Mouse (Mus musculus) liver, postnatal 0 days (tissue): ENCODE data around the gene Fscn3. TPM values are rescaled to one million over a fixed set of nuclear protein-coding genes. Genes with fewer than 3 reads are reported as not detected.

Source experiments
- ATAC-seq: fragments of 200-750 bp; cut with Nextera tagmentation; 2 replicates; pipeline ENCODE4 v1.8.0; 2017; ENCODE audit warnings: mild to moderate bottlenecking, moderate library complexity
- DNase-seq: peaks from one replicate; pipeline ENCODE4 v3.0.0-alpha.2; 2016
- H3K27ac ChIP-seq: fragments of 300-500 bp; sonication (generic); 2 replicates; pipeline ENCODE4 v1.5.1; 2014; ENCODE audit warnings: antibody characterized with exemption, moderate library complexity, mild to moderate bottlenecking, low read depth
- H3K27me3 ChIP-seq: fragments of 300-500 bp; sonication (generic); 2 replicates; pipeline ENCODE4 v1.6.1; 2014; ENCODE audit warnings: low read length, control low read depth, mixed read lengths; ENCODE audit not compliant: insufficient read depth
- H3K36me3 ChIP-seq: fragments of 300-500 bp; sonication (generic); replicated peaks from 2 replicates; pipeline ENCODE4 v1.6.1; 2014; ENCODE audit warnings: mild to moderate bottlenecking, control low read depth, low read length, moderate library complexity, mixed read lengths; ENCODE audit not compliant: insufficient read depth
- H3K4me1 ChIP-seq: fragments of 300-500 bp; sonication (generic); 2 replicates; pipeline ENCODE4 v1.6.1; 2014; ENCODE audit warnings: antibody characterized with exemption, mild to moderate bottlenecking, control low read depth; ENCODE audit not compliant: insufficient read depth
- H3K4me2 ChIP-seq: fragments of 300-500 bp; sonication (generic); 2 replicates; pipeline ENCODE4 v1.6.1; 2014; ENCODE audit warnings: low read depth, mild to moderate bottlenecking, low read length, moderate library complexity, mixed read lengths
- H3K4me3 ChIP-seq: fragments of 300-500 bp; sonication (generic); 2 replicates; pipeline ENCODE4 v1.5.1; 2014; ENCODE audit warnings: low read depth, low read length
- H3K9ac ChIP-seq: fragments of 300-500 bp; sonication (generic); replicated peaks from 2 replicates; pipeline ENCODE4 v1.6.1; 2014; ENCODE audit warnings: mild to moderate bottlenecking, moderate library complexity
- H3K9me3 ChIP-seq: fragments of 300-500 bp; sonication (generic); 2 replicates; pipeline ENCODE4 v1.6.1; 2016; ENCODE audit warnings: mild to moderate bottlenecking, control low read depth, low read length, mixed read lengths
- CTCF ChIP-seq: sonication (generic); IDR thresholded peaks from 2 replicates; pipeline ENCODE4 v1.5.1; 2016; ENCODE audit warnings: antibody characterized with exemption, low read depth
- EP300 ChIP-seq: IDR thresholded peaks from 2 replicates; pipeline ENCODE4 v1.6.1; 2016; ENCODE audit warnings: antibody characterized with exemption, low read depth, mild to moderate bottlenecking
- WGBS: fragments of 180-500 bp; shearing (Covaris S2); extraction: QIAGEN DNeasy Blood & Tissue Kit; methylation state at CpG from one replicate; pipeline ENCODE4 v1.1.7; 2014; ENCODE audit not compliant: insufficient replicate concordance; 5-methylcytosine and 5-hydroxymethylcytosine counted together
- polyA plus RNA-seq: library from polyadenylated mRNA; unstranded; fragments of >200 nt; fragmentation: Nextera tagmentation; extraction: Ambion mirVana; gene quantifications from 2 replicates; pipeline ENCODE4 v1.2.1, GENCODE M21; 2015

Fscn3 gene
- polyA plus RNA-seq, 1 experiment from 2014 or later: 0.06 TPM

- no peak for DNase-seq
- no peak for TF ChIP-seq EP300
- TF ChIP-seq CTCF: no peak
- Histone ChIP-seq H3K36me3 (no peaks in the 10 kb centered on the region), H3K4me2 (peak within 1 kb of the TSS; percentile 73), H3K4me3 (peak within 1 kb of the TSS; percentile 47), H3K4me1 (0 out of 2 replicates have a peak, but pooled peaks cover 3% of the 10 kb centered on the region), H3K27me3 (peaks cover 30% of the 10 kb centered on the region), H3K9ac (peak within 1 kb of the TSS; percentile 32; the same call in 1 of the 2 replicates), H3K9me3 (peaks cover 4% of the 10 kb centered on the region; the same call in 1 of the 2 replicates), H3K27ac (no peak within 1 kb of the TSS)
- ATAC-seq: no peak
- WGBS: under 1% methylated on average over 33 of the region's 33 CpGs
Observed at GRCm38 (mm10) chr6:28397681-28398203, 29.8 kb upstream of the Fscn3 start, which contains the start of gene Zfp800. Zfp800 (minus strand) TSS chr6:28398005.

- 83% methylated on average over 3 of the region's 3 CpGs for WGBS
- Histone ChIP-seq H3K27ac (no peak overlapping the region), H3K27me3 (peaks cover 30% of the 10 kb centered on the region), H3K4me1 (0 out of 2 replicates have a peak, but pooled peaks cover 3% of the 10 kb centered on the region), H3K36me3 (no peaks in the 10 kb centered on the region), H3K9ac (no peak overlapping the region), H3K4me3 (no peak overlapping the region), H3K9me3 (peaks cover 4% of the 10 kb centered on the region; the same call in 1 of the 2 replicates), H3K4me2 (no peak overlapping the region)
- ATAC-seq (no peak), DNase-seq (no peak)
- no peak for TF ChIP-seq EP300
- peak; percentile 26; the same call in 1 of the 2 replicates for TF ChIP-seq CTCF
Observed at GRCm38 (mm10) chr6:28398726-28399125, 28.9 kb upstream of the Fscn3 start.

- no peak overlapping the region for H3K4me3 ChIP-seq
- 0 out of 2 replicates have a peak, but pooled peaks cover 3% of the 10 kb centered on the region for H3K4me1 ChIP-seq
- no peak for ATAC-seq
- no peaks in the 10 kb centered on the region for H3K36me3 ChIP-seq
- DNase-seq: no peak
- H3K27me3 ChIP-seq: peaks cover 30% of the 10 kb centered on the region
- 80% methylated on average over 4 of the region's 4 CpGs for WGBS
- H3K4me2 ChIP-seq: no peak overlapping the region
- no peak overlapping the region for H3K27ac ChIP-seq
- peaks cover 4% of the 10 kb centered on the region; the same call in 1 of the 2 replicates for H3K9me3 ChIP-seq
- TF ChIP-seq CTCF (peak; percentile 58), EP300 (no peak)
- no peak overlapping the region for H3K9ac ChIP-seq
Observed at GRCm38 (mm10) chr6:28399791-28400190, 27.8 kb upstream of the Fscn3 start.

GRCm38 (mm10) chr6:28410053-28410452 is 17.5 kb upstream of the Fscn3 start:
- Histone ChIP-seq H3K36me3 (0 out of 2 replicates have a peak, but pooled peaks cover 3% of the 10 kb centered on the region), H3K4me2 (no peak overlapping the region), H3K9me3 (no peaks in the 10 kb centered on the region), H3K27ac (no peak overlapping the region), H3K9ac (no peak overlapping the region), H3K4me3 (no peak overlapping the region), H3K4me1 (no peaks in the 10 kb centered on the region), H3K27me3 (no peaks in the 10 kb centered on the region)
- peak; percentile 27; the same call in 1 of the 2 replicates for ATAC-seq
- 49% methylated on average over 9 of the region's 9 CpGs for WGBS
- peak; percentile 39 for DNase-seq
- peak; percentile 29; the same call in 1 of the 2 replicates for TF ChIP-seq EP300
- no peak for TF ChIP-seq CTCF

DNA sequence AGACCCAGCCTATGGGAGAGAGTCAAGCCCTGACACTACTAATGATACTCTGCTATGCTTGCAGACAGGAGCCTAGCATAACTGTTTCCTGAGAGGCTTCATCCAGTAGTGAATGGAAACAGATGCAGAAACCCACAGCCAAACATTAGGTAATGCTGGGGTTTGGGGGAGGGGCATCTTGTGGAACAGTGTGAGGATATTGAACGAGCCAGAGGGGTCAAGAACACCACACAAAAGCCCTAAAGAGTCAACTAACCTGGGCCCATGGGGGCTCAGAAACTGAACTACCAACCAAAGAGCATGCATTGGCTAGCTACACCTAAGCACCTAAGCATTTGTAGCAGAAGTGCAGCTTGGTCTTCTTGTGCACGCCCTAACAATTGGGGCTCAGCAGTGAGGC is 16.4 kb upstream of the Fscn3 start:
- peaks cover 6% of the 10 kb centered on the region; the same call in 1 of the 2 replicates for H3K36me3 ChIP-seq
- ATAC-seq (no peak), DNase-seq (no peak)
- no peak overlapping the region for H3K9ac ChIP-seq
- H3K9me3 ChIP-seq: no peaks in the 10 kb centered on the region
- TF ChIP-seq CTCF (no peak), EP300 (no peak)
- H3K27me3 ChIP-seq: no peaks in the 10 kb centered on the region
- no peaks in the 10 kb centered on the region for H3K4me1 ChIP-seq
- H3K27ac ChIP-seq: no peak overlapping the region
- H3K4me2 ChIP-seq: no peak overlapping the region
- 64% methylated on average over 2 of the region's 2 CpGs for WGBS
- H3K4me3 ChIP-seq: no peak overlapping the region

DNA sequence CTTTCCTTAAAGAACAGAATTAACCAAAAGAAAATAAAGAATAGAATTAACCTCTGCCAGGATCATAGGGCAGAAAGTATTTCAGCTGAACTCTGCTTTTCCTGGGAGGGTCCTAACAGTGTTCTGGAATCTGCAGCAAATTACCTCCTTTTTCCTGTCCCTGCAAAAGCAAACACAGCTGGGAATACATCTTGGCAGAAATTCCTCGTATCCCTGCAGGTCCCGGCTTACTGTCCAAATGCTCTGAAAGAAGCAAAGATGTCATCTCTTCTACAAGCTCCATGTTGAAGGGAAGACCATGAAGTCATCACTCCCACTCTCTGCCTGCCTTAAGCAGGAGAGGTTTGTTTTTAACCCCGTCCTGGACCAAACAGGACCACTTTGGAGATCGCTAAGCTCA is 10.6 kb upstream of the Fscn3 start:
- no peak overlapping the region for H3K4me3 ChIP-seq
- no peak overlapping the region for H3K27ac ChIP-seq
- WGBS: 79% methylated on average over 4 of the region's 4 CpGs
- ATAC-seq: no peak
- peaks cover 32% of the 10 kb centered on the region for H3K36me3 ChIP-seq
- no peak overlapping the region for H3K9ac ChIP-seq
- peaks cover 26% of the 10 kb centered on the region for H3K4me1 ChIP-seq
- no peak for TF ChIP-seq CTCF
- TF ChIP-seq EP300: no peak
- DNase-seq: no peak
- H3K4me2 ChIP-seq: no peak overlapping the region
- no peaks in the 10 kb centered on the region for H3K27me3 ChIP-seq
- no peaks in the 10 kb centered on the region for H3K9me3 ChIP-seq
